Mouse (Mus musculus): ENCODE measurements around the gene Calml4.
"Not testable (repeated sequence)": the region's sequence is repeated elsewhere in the genome, so short reads cannot be mapped to it uniquely, and the experiment has no call there.

The Calml4 gene

DNA sequence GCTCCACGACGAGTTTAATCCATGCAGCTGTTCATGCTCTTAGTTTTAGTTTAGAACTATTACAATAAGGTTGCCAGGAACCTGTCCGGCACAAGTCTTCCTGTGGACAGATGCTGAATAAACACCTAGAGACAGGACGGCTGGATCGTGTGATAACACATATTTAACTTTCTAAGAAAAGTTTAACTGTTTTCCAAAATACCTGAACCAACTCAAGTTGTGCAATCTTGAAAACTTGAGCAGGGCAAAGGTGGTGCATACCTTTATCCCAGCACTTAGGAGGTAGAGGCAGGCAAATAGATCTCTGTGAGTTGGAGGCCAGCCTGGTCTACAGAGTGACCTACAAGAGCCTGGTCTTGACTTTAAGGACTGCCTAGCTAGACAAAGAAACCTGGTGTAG, 23.0 kb upstream of the Calml4 start:
- no peak for DNase-seq (ENCODE audit: low read depth in 2 of 2, low spot score in 2 of 2)

- no peak for DNase-seq (ENCODE audit: low read depth in 2 of 2, low spot score in 2 of 2)
Measured at GRCm38 (mm10) chr9:62835705-62836446, 22.0 kb upstream of the Calml4 start.

GRCm38 (mm10) chr9:62837611-62838010, 20.3 kb upstream of the Calml4 start:
- DNase-seq (ENCODE audit: low read depth in 2 of 2, low spot score in 2 of 2) = no peak

- no peak for DNase-seq (ENCODE audit: low read depth in 2 of 2, low spot score in 2 of 2)
Measured at GRCm38 (mm10) chr9:62838146-62838505, 19.8 kb upstream of the Calml4 start.

DNA sequence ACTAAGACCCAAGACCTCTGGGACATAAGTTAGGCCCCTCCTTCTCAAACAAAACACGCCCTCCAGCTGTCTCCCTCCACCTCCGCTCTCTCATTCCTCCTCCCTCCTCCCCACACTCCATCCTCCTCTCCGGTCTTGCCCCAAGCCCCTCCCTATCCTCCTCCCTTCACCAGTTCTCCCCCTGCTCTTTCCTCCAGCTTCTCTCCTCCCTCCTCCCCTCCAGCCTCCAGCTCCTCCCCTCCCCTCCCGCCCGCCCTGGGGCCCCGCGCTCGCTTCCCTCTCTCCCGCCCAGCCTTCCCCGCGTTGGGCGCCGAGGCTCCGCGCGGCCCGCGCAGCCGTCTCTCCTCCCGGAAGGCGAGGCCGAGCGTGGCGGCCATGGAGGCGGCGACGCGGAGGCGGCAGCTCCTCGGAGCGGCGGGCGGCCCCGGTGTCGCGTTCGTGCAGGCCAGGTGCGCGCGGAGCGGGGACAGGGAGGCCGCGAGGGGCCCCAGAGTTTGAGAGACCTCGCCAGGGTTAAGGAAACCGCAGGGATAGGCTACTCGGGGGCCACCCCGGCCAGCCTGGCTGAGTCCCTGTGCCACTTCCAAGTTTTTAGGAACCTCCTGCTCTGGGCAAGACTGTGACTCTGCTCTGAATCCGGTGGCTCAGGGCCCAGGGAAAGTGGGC, 19.2 kb upstream of the Calml4 start, which contains the start of gene Cln6:
Cln6 (plus strand) TSS at position 280 of the 666 bp plus-strand sequence.
- peak; percentile 40 to 64 for DNase-seq (ENCODE audit: low read depth in 2 of 2, low spot score in 2 of 2)

GRCm38 (mm10) chr9:62839172-62839770, 18.6 kb upstream of the Calml4 start:
- no peak for DNase-seq (ENCODE audit: low read depth in 2 of 2, low spot score in 2 of 2)

GRCm38 (mm10) chr9:62843356-62844024, 14.4 kb upstream of the Calml4 start:
- no peak for DNase-seq (ENCODE audit: low read depth in 2 of 2, low spot score in 2 of 2)

DNA sequence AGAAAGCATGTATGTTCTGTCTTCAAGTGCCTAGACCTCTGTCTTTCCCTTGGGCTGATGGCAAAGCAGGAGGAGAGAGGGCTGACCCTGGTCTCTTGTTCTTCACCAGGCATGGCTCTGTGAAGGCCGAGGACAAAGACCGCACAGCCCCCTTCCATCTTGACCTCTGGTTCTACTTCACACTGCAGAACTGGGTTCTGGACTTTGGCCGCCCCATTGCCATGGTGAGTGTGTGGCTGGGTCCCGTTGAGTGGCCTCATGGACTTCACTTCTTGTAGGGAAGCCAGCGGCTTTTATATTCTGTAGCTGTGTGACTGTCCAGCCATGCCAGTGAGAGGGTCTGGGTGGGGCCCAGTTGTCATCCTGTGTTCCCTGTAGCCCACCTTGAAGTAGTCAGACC, 13.4 kb upstream of the Calml4 start:
- no peak for DNase-seq (ENCODE audit: low read depth in 2 of 2, low spot score in 2 of 2)

- peak; percentile 85 to 88 for DNase-seq (ENCODE audit: low read depth in 2 of 2, low spot score in 2 of 2)
Measured at GRCm38 (mm10) chr9:62847694-62848093, 10.2 kb upstream of the Calml4 start.

GRCm38 (mm10) chr9:62848641-62849040, 9.2 kb upstream of the Calml4 start:
- no peak for DNase-seq (ENCODE audit: low read depth in 2 of 2, low spot score in 2 of 2)

- DNase-seq (ENCODE audit: low read depth in 2 of 2, low spot score in 2 of 2) = peak in 1 of 2 experiments; percentile 25
Measured at GRCm38 (mm10) chr9:62851571-62851970, 6.3 kb upstream of the Calml4 start.

DNA sequence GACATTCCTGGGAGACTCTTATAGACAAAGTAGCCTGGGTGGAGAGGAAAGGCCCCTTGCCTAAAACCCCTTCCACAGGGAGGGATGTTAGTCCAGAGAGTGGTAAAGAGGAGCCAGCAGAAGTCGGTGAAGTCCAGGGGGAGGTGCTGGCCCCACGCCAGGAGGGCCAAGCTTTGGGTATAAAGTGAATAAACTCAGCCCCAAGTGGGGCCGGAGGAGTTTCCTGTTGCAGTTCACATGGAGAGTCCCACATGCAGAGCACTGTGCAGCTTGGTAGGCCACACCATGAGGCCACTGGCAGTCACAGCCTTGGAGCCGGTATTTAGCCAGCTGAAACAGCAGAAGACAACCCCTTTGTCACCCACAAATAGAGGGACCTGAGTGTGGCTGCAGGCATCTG, 3.4 kb upstream of the Calml4 start:
- DNase-seq (ENCODE audit: low read depth in 2 of 2, low spot score in 2 of 2) = no peak

GRCm38 (mm10) chr9:62857216-62857615, 664 bp upstream of the Calml4 start:
- DNase-seq (ENCODE audit: low read depth in 2 of 2, low spot score in 2 of 2) = no peak

DNA sequence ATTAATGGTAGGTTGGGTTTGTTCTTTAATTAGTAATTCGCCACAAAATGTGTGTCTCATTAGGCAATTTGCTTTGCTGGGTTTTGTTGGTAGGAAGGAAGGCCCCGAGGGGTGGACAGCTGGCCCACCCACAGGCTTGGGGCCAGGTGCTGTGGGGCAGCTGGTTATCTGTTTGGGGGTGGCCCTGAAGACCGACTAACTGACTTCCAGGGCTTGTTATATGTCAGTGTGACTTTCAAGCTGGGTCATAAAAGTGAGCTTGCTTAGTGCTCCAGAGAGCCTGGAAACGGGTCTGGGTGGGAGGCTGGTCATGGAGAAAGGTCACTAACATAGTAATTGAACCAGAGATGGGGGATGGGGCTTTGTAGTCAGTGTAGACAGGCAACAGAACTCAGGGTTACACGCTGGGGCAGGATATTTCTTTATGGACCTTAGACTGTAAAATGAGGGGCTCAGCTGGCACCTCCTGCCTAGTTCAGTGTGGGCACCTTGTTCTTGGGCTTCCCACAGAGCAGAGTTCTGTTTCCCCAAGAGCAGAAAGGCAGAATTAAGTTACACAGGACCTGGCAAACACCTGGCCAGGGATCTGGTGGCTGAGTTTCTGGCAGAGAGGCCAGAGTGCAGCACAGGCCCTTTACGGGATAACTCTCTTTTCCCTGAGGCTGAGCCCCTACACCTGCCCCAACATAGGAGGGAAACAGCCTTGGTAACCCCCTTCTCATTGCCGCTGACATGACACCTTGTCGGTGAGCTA, 563 bp downstream of the Calml4 start:
- no peak for DNase-seq (ENCODE audit: low read depth in 2 of 2, low spot score in 2 of 2)

DNA sequence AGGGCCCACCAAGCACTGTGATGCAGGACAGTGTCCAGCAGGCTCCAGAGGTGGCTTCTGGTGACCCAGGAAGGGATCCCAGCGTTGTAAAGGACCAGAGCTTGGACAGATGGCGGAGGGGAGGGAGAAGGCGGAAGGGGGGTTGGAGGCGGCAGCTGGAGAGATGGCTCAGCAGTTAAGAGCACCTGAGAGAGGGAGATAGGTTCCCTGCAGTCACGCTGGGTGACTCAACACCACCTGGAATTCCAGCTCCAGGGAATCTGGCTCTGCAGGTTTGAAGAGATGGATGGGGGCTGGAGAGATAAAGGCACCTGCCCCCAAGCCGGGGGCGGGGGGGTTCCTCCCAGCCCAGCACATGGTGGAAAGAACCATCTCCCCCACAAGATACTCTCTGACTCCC, 2.2 kb downstream of the Calml4 start:
- not testable (repeated sequence) for DNase-seq (ENCODE audit: low read depth in 2 of 2, low spot score in 2 of 2)

- no peak for DNase-seq (ENCODE audit: low read depth in 2 of 2, low spot score in 2 of 2)
Measured at GRCm38 (mm10) chr9:62860866-62861265, 3.0 kb downstream of the Calml4 start.

DNA sequence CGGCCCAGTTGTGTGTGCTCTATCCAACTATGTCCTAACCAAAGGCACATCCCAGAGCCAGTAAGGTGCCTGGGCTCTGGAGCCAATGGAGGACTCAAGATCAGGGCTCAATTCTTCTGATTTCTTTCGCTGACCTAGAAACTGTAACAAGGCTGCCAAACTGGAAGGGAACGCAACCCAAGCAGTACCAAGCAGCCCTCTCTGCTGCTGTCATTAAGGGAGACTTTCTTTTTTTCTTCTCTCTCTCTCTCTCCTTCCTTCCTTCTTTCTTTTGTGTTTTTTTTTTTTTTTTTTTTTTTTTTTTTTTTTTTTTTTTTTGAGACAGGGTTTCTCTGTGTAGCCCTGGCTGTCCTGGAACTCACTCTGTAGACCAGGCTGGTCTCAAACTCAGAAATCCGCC, 11.4 kb downstream of the Calml4 start:
- DNase-seq (ENCODE audit: low read depth in 2 of 2, low spot score in 2 of 2) = not testable (repeated sequence)

- DNase-seq (ENCODE audit: low read depth in 2 of 2, low spot score in 2 of 2) = no peak
Measured at GRCm38 (mm10) chr9:62870728-62871127, 12.8 kb downstream of the Calml4 start.

GRCm38 (mm10) chr9:62876966-62877616, 19.2 kb downstream of the Calml4 start:
- DNase-seq (ENCODE audit: low read depth in 2 of 2, low spot score in 2 of 2) = no peak

GRCm38 (mm10) chr9:62877825-62878224, 19.9 kb downstream of the Calml4 start:
- no peak for DNase-seq (ENCODE audit: low read depth in 2 of 2, low spot score in 2 of 2)

Data from CD8-positive naive resting alpha-beta T cell, adult 2 months (primary cell).